Mouse (Mus musculus) neural tube, embryonic 12.5 days (tissue): ENCODE results near the gene Mutyh. TPM values are rescaled to one million over a fixed set of nuclear protein-coding genes. Genes with fewer than 3 reads are reported as not detected.
"Not testable (repeated sequence)": the region's sequence is repeated elsewhere in the genome, so short reads cannot be mapped to it uniquely, and the experiment has no call there.

Experiments
- ATAC-seq: fragments of 200-750 bp; cut with Nextera tagmentation; 2 replicates; pipeline ENCODE4 v1.8.0; 2017; ENCODE audit warnings: low read depth, mild to moderate bottlenecking, moderate TSS enrichment, moderate library complexity; ENCODE audit not compliant: low FRiP score
- H3K27ac ChIP-seq: fragments of 300-500 bp; sonication (generic); 2 replicates; pipeline ENCODE4 v1.5.1; 2016
- H3K27me3 ChIP-seq: fragments of 300-500 bp; sonication (generic); replicated peaks from 2 replicates; pipeline ENCODE4 v1.6.1; 2016; ENCODE audit warnings: mild to moderate bottlenecking
- H3K36me3 ChIP-seq: fragments of 300-500 bp; sonication (generic); 2 replicates; pipeline ENCODE4 v1.6.1; 2016; ENCODE audit warnings: mild to moderate bottlenecking
- H3K4me1 ChIP-seq: fragments of 300-500 bp; sonication (generic); 2 replicates; pipeline ENCODE4 v1.6.1; 2016
- H3K4me2 ChIP-seq: fragments of 300-500 bp; sonication (generic); replicated peaks from 2 replicates; pipeline ENCODE4 v1.6.1; 2016; ENCODE audit warnings: mild to moderate bottlenecking
- H3K4me3 ChIP-seq: fragments of 300-500 bp; sonication (generic); 2 replicates; pipeline ENCODE4 v1.5.1; 2016
- H3K9ac ChIP-seq: fragments of 300-500 bp; sonication (generic); 2 replicates; pipeline ENCODE4 v1.6.1; 2016; ENCODE audit warnings: mild to moderate bottlenecking
- H3K9me3 ChIP-seq: fragments of 300-500 bp; sonication (generic); 2 replicates; pipeline ENCODE4 v1.6.1; 2016; ENCODE audit warnings: mild to moderate bottlenecking
- WGBS: fragments of 180-500 bp; shearing (Covaris S2); methylation state at CpG from one replicate; pipeline ENCODE4 v1.1.7; 2016; 5-methylcytosine and 5-hydroxymethylcytosine counted together
- polyA plus RNA-seq: library from polyadenylated mRNA; unstranded; fragments of >200 nt; fragmentation: Nextera tagmentation; extraction: Ambion mirVana; gene quantifications from 2 replicates; pipeline ENCODE4 v1.2.1, GENCODE M21; 2016

Mutyh gene
- polyA plus RNA-seq, 1 experiment from 2014 or later, result 14.5 TPM

- Histone ChIP-seq H3K36me3 (no peaks in the 10 kb centered on the region), H3K4me2 (peak overlapping the region; percentile 77), H3K27me3 (peaks cover 16% of the 10 kb centered on the region), H3K9ac (peak overlapping the region; percentile 70), H3K27ac (no peak overlapping the region), H3K4me3 (peak overlapping the region; percentile 54), H3K4me1 (peaks cover 21% of the 10 kb centered on the region), H3K9me3 (no peaks in the 10 kb centered on the region)
- WGBS, result 1% methylated on average over 29 of the region's 29 CpGs
- ATAC-seq, result peak; percentile 22; the same call in 1 of the 2 replicates
These were observed 17.1 kb downstream of the Mutyh start for GRCm38 (mm10) chr4:116824541-116825004.

GRCm38 (mm10) chr4:116827819-116828218, 20.3 kb downstream of the Mutyh start:
- whole genome bisulfite sequencing, result under 1% methylated on average over 4 of the region's 4 CpGs
- no peak overlapping the region for H3K27ac ChIP-seq
- no peak overlapping the region for H3K9ac ChIP-seq
- no peak overlapping the region for H3K4me2 ChIP-seq
- no peaks in the 10 kb centered on the region for H3K9me3 ChIP-seq
- ATAC-seq, result no peak
- H3K4me3 ChIP-seq, result no peak overlapping the region
- no peaks in the 10 kb centered on the region for H3K27me3 ChIP-seq
- no peaks in the 10 kb centered on the region for H3K36me3 ChIP-seq
- peaks cover 26% of the 10 kb centered on the region; the same call in 1 of the 2 replicates for H3K4me1 ChIP-seq

GRCm38 (mm10) chr4:116829364-116830069, 22.0 kb downstream of the Mutyh start:
- Histone ChIP-seq H3K36me3 (no peaks in the 10 kb centered on the region), H3K4me1 (peaks cover 21% of the 10 kb centered on the region; the same call in 1 of the 2 replicates), H3K27me3 (no peaks in the 10 kb centered on the region), H3K9me3 (no peaks in the 10 kb centered on the region), H3K4me3 (no peak overlapping the region), H3K9ac (peak overlapping the region; percentile 33; the same call in 1 of the 2 replicates), H3K4me2 (0 out of 2 replicates have a peak overlapping the region, but pooled peaks have one; percentile 7), H3K27ac (peak overlapping the region; percentile 47)
- WGBS, result 23% methylated on average over 6 of the region's 6 CpGs
- peak; percentile 45 for ATAC-seq

GRCm38 (mm10) chr4:116830070-116830368, 22.5 kb downstream of the Mutyh start:
- 6% methylated on average over 6 of the region's 6 CpGs for WGBS
- Histone ChIP-seq H3K9ac (peak overlapping the region; percentile 33; the same call in 1 of the 2 replicates), H3K4me1 (peaks cover 20% of the 10 kb centered on the region; the same call in 1 of the 2 replicates), H3K36me3 (no peaks in the 10 kb centered on the region), H3K27ac (peak overlapping the region; percentile 47; the same call in 1 of the 2 replicates), H3K27me3 (no peaks in the 10 kb centered on the region), H3K9me3 (no peaks in the 10 kb centered on the region), H3K4me2 (0 out of 2 replicates have a peak overlapping the region, but pooled peaks have one; percentile 7), H3K4me3 (no peak overlapping the region)
- ATAC-seq, result peak; percentile 89

- Histone ChIP-seq H3K36me3 (no peaks in the 10 kb centered on the region), H3K4me1 (no peaks in the 10 kb centered on the region), H3K9ac (no peak overlapping the region), H3K27ac (no peak overlapping the region), H3K4me3 (no peak overlapping the region), H3K27me3 (no peaks in the 10 kb centered on the region), H3K4me2 (no peak overlapping the region), H3K9me3 (no peaks in the 10 kb centered on the region)
- 25% methylated on average over 2 of the region's 2 CpGs for WGBS
- ATAC-seq, result no peak
These were observed 31.5 kb downstream of the Mutyh start for GRCm38 (mm10) chr4:116838999-116839398.

GRCm38 (mm10) chr4:116840096-116840495, 32.6 kb downstream of the Mutyh start:
- not testable (repeated sequence) for H3K4me2 ChIP-seq, H3K36me3 ChIP-seq, H3K4me1 ChIP-seq, H3K9me3 ChIP-seq, ATAC-seq, H3K27me3 ChIP-seq, H3K4me3 ChIP-seq, H3K9ac ChIP-seq, H3K27ac ChIP-seq
- 42% methylated on average over 23 of the region's 29 CpGs for WGBS

GRCm38 (mm10) chr4:116840841-116841240, 33.3 kb downstream of the Mutyh start:
- ATAC-seq, result no peak

GRCm38 (mm10) chr4:116844324-116844723, 36.8 kb downstream of the Mutyh start:
- Histone ChIP-seq H3K4me2 (no peak overlapping the region), H3K27ac (no peak overlapping the region), H3K4me3 (no peak overlapping the region), H3K4me1 (no peaks in the 10 kb centered on the region), H3K9ac (no peak overlapping the region), H3K9me3 (no peaks in the 10 kb centered on the region), H3K27me3 (no peaks in the 10 kb centered on the region), H3K36me3 (no peaks in the 10 kb centered on the region)
- WGBS, result 92% methylated on average over 3 of the region's 3 CpGs
- ATAC-seq, result no peak

More at GRCm38 (mm10) chr4:116840841-116841240, 33.3 kb downstream of the Mutyh start:
- H3K27me3 ChIP-seq, result no peaks in the 10 kb centered on the region
- H3K27ac ChIP-seq, result no peak overlapping the region
- no peak overlapping the region for H3K4me3 ChIP-seq
- H3K4me2 ChIP-seq, result no peak overlapping the region
- H3K9me3 ChIP-seq, result no peaks in the 10 kb centered on the region
- H3K4me1 ChIP-seq, result no peaks in the 10 kb centered on the region
- H3K36me3 ChIP-seq, result no peaks in the 10 kb centered on the region
- 89% methylated on average over 6 of the region's 6 CpGs for WGBS
- H3K9ac ChIP-seq, result no peak overlapping the region

GRCm38 (mm10) chr4:116849901-116850300, 42.4 kb downstream of the Mutyh start:
- no peaks in the 10 kb centered on the region for H3K36me3 ChIP-seq
- no peak for ATAC-seq
- no peak overlapping the region for H3K4me2 ChIP-seq
- peaks cover 10% of the 10 kb centered on the region; the same call in 1 of the 2 replicates for H3K4me1 ChIP-seq
- no peaks in the 10 kb centered on the region for H3K27me3 ChIP-seq
- H3K27ac ChIP-seq, result no peak overlapping the region
- no peak overlapping the region for H3K4me3 ChIP-seq
- H3K9ac ChIP-seq, result no peak overlapping the region
- 90% methylated on average over 3 of the region's 3 CpGs for WGBS
- H3K9me3 ChIP-seq, result no peaks in the 10 kb centered on the region

- Histone ChIP-seq H3K27me3 (no peaks in the 10 kb centered on the region), H3K4me1 (peaks cover 10% of the 10 kb centered on the region; the same call in 1 of the 2 replicates), H3K9me3 (no peaks in the 10 kb centered on the region), H3K27ac (no peak overlapping the region), H3K4me2 (no peak overlapping the region), H3K36me3 (no peaks in the 10 kb centered on the region), H3K9ac (no peak overlapping the region), H3K4me3 (no peak overlapping the region)
- 19% methylated on average over 2 of the region's 2 CpGs for WGBS
- ATAC-seq, result no peak
These were observed 46.8 kb downstream of the Mutyh start for GRCm38 (mm10) chr4:116854286-116854685.

GRCm38 (mm10) chr4:116857203-116857602, 49.7 kb downstream of the Mutyh start:
- no peak overlapping the region for H3K27ac ChIP-seq
- 77% methylated on average over 10 of the region's 10 CpGs for WGBS
- H3K4me3 ChIP-seq, result no peak overlapping the region
- no peak overlapping the region for H3K4me2 ChIP-seq
- H3K27me3 ChIP-seq, result no peaks in the 10 kb centered on the region
- ATAC-seq, result no peak
- no peaks in the 10 kb centered on the region for H3K9me3 ChIP-seq
- no peaks in the 10 kb centered on the region for H3K36me3 ChIP-seq
- peaks cover 10% of the 10 kb centered on the region; the same call in 1 of the 2 replicates for H3K4me1 ChIP-seq
- H3K9ac ChIP-seq, result no peak overlapping the region

GRCm38 (mm10) chr4:116859711-116860110, 52.2 kb downstream of the Mutyh start:
- H3K27me3 ChIP-seq, result no peaks in the 10 kb centered on the region
- no peak for ATAC-seq
- no peaks in the 10 kb centered on the region for H3K36me3 ChIP-seq
- H3K4me1 ChIP-seq, result no peaks in the 10 kb centered on the region
- H3K27ac ChIP-seq, result no peak overlapping the region
- no peaks in the 10 kb centered on the region for H3K9me3 ChIP-seq
- WGBS, result 70% methylated on average over 5 of the region's 5 CpGs
- no peak overlapping the region for H3K4me3 ChIP-seq
- no peak overlapping the region for H3K9ac ChIP-seq
- H3K4me2 ChIP-seq, result no peak overlapping the region

- no peak for ATAC-seq
- H3K27me3 ChIP-seq, result no peaks in the 10 kb centered on the region
- H3K4me2 ChIP-seq, result no peak overlapping the region
These were observed 54.5 kb downstream of the Mutyh start for GRCm38 (mm10) chr4:116862023-116862422.

More at GRCm38 (mm10) chr4:116862023-116862422, 54.5 kb downstream of the Mutyh start:
- Histone ChIP-seq H3K9me3 (no peaks in the 10 kb centered on the region), H3K9ac (no peak overlapping the region), H3K4me3 (no peak overlapping the region), H3K4me1 (no peaks in the 10 kb centered on the region), H3K36me3 (no peaks in the 10 kb centered on the region), H3K27ac (no peak overlapping the region)
- 64% methylated on average over 8 of the region's 8 CpGs for WGBS
